Mouse (Mus musculus): Measurements from ENCODE around the gene Prl8a1.

The Prl8a1 gene

DNA sequence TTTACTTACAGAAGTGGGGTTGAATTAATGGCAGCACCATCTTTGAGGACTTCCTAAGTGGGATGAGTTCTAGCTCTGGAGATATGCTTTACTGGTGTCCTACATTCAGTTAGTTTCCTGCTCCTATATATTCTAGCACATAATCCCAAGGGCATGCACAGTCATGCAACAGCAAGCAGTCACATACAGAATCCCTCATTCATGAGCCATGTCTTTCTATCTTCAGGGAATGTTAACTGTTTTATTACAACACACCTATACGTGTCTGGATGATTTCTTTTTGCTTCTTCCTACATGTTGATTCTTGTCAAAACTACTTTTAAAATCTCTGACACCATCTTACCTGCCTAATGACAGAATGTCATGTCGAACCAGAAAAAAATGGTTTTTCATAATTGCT lies at the start of gene Prl8a1:
Prl8a1 (minus strand) TSS at position 101 of the 400 bp plus-strand sequence.
- DNase-seq (ENCODE audit: low spot score in 2 of 2), result no peak

DNA sequence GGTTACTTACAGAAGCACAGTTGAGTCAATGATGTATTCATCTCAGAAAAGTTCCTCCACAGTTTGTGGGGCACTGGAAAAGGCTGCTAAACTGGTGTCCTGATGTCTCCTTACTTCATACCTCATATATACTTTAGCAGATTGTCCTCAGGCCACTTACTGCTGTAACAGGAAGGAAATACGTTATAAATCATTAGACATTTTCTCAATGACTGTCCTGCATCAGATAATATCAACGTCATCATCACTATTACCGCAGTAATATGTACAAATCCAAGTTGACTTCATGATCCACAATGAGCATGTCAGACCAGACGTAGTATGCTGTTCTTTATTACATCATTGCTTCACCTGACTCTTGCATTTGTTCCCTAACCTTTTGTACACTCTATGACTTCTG lies 28.5 kb upstream of the Prl8a1 start, which contains the start of gene Prl7b1:
Prl7b1 (minus strand) TSS at position 101 of the 400 bp plus-strand sequence.
- DNase-seq (ENCODE audit: low spot score in 2 of 2), result no peak

DNA sequence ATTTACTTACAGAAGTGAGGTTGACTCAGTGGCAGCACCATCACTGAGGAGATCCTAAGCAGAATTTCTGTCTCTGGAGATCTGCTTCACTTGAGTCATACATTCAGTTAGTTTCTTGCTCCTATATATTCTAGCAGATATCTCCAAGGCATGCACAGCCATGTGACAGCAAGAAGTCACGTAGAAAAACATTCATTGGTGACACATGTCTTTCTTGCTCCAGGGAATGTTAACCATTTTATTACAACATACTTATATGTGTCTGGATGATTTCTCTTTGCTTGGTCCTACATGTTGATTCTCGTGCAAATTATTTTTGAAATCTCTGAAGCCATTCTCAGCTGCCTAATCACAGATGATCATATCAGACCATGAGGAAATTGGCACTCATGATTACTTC lies 17.5 kb downstream of the Prl8a1 start, which contains the start of gene Prl8a9:
Prl8a9 (minus strand) TSS at position 101 of the 400 bp plus-strand sequence.
- no peak for DNase-seq (ENCODE audit: low spot score in 2 of 2)

DNA sequence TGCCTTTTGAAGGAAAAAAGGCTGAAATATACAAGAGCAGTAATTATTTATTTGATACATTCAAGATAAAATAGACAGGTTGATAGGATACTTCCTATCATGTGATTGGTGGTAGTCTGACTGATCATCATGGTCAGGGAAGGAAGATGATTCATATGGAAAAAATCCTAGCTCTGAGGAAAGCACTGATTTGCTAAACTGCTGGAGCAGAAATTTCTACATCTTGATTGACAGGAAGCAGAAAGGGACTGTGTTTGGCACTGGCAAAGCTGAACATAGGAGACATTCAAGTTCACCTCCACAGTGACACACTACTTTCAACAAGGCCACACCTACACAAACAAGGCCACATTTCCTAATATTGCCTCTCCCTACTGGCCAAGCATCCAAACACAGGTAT lies 28.6 kb downstream of the Prl8a1 start:
- DNase-seq (ENCODE audit: low spot score in 2 of 2), result no peak
